Mouse (Mus musculus) embryo, embryonic 10 days (tissue): ENCODE measurements at regions not wholly inside any gene's neighbourhood (a gene's known extent, or its start where the extent isn't known, plus 50 kb on each side); places are given as distances from the start of the nearest gene placed in this dataset.

Source experiments
- DNase-seq: peaks from one replicate; pipeline ENCODE4 v3.0.0-alpha.2; 2015; ENCODE audit warnings: low spot score

DNA sequence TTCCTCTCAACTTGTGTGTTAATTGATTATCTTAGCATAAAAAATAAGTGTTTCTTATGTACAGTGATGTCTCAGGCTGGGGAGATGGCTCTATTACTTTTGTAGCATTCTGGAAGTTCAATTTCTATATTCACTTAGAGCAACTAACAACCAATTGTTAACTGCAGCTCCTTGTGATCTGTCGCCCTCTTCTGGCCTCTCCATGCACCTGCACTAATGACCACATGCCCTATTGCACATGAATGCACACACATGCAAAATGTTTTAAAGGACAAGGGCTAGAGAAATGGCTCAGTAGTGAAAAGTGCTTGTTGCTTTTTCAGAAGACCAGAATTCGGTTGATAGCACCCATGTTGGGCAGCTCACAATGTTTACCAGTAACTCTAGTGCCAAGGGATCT, 629.1 kb upstream of the Dpp10 start:
- peak; percentile 62 for DNase-seq

DNA sequence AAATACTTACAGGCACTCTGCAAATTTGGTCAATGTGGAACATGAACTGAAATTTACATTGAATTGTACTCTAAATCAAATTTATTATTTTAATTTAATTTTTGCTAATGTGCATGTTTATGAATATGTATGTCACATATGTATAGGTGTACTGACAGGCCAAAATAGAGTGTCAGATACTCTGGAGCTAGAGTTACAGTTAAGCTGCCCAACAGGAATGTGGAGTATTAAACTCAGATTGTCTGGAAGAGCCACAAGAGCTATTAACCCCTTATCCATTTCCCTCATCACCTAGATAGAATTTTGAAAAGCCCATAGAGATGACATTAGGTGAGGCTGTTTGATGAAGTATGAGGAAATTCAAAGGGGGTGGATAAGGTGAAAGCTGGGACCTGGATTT, 607.5 kb upstream of the Dpp10 start:
- no peak for DNase-seq

GRCm38 (mm10) chr1:124652251-124652861, 607.0 kb upstream of the Dpp10 start:
- DNase-seq: no peak

- no peak for DNase-seq
These were observed 589.9 kb upstream of the Dpp10 start for GRCm38 (mm10) chr1:124635246-124635768.

GRCm38 (mm10) chr1:124630084-124630483, 584.7 kb upstream of the Dpp10 start:
- no peak for DNase-seq

DNA sequence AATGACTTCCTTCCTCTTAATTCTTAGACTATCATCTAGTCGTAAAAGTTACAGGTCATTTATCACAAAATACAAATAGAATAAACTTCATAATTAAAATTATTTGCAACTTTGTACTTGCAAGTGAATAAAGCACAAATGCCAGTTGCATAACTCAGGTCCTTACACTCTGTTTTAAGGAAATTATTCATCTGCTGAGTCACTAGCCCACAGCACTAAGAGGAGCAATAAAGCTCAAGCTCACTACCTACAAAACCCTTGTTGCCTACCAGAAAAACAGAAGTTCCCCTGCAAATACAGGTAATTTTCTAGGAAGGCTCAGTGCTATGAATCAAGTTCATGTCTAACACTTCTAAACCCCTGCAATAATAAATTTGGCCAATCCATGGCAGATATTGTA, 539.3 kb upstream of the Dpp10 start:
- DNase-seq: no peak
